Mouse (Mus musculus) c-Kit-positive CD71-positive TER-119-negative erythroid progenitor cells, embryonic 14.5 days (primary cell): ENCODE results near the gene Mepe.

ENCODE experiments used
- DNase-seq: peaks from one replicate; pipeline ENCODE4 v3.0.0-alpha.2; 2013; ENCODE audit warnings: low read depth

The Mepe gene

GRCm38 (mm10) chr5:104357575-104357974, 32.4 kb downstream of the Mepe start:
- DNase-seq, result no peak

DNA sequence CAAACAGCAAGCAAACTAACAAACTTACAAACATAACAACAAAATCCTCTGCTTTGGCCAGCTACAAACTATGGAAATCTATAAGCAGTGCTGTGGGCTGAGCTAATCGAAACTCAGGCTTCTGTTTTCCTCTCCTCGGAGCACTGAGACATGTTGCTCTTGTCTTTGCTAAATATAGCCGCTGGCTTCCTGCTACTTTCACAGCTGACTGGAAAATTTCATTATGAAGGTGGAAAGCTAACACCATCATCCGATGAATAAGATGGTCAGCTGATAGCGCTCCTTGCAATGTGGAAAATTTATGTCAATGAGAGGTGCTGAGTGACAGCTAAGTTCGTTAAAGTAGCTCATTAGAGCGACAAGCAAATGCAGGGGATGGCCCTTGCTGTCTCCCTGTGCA, 33.5 kb downstream of the Mepe start:
- no peak for DNase-seq

DNA sequence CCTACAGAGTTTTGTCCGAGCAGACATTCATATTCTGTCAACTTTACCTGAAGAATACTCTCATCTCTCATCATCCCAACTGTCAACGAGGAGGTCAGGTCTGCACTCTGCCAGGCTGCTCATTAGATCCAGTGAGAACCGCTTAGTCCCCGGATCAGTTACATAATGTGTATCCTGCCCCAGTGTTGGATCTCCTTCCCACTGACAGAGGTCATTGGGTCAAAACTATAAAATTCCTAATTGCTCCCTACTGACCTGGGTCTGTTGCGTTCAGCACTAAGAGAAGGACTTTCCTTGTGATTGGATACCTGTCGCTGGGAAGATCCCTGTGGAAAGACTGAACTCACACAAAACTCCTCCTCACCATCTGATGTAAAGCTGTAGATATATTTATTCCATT, 34.1 kb downstream of the Mepe start:
- DNase-seq, result no peak

GRCm38 (mm10) chr5:104370580-104370979, 45.5 kb downstream of the Mepe start:
- no peak for DNase-seq

DNA sequence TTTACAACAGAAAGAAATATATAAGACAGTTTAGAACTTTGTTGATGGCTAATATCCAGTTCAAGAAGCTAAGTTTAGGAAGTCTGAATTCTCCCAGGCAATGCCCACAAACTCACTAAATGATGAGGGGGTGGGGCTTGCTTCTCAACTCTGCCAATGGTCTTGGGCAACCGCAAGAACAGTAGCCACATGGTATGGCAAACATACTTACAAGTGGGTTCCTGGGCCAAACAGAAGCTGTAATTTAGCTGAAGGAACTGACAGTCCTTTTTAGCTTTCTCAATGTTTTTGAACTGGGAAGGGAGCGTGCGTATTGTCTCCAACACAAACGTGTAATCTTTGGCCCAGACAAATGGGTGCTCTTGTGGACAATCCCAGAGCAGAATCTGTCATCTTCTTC, 46.2 kb downstream of the Mepe start:
- no peak for DNase-seq

- no peak for DNase-seq
Observed at GRCm38 (mm10) chr5:104373648-104374307, 48.6 kb downstream of the Mepe start.

DNA sequence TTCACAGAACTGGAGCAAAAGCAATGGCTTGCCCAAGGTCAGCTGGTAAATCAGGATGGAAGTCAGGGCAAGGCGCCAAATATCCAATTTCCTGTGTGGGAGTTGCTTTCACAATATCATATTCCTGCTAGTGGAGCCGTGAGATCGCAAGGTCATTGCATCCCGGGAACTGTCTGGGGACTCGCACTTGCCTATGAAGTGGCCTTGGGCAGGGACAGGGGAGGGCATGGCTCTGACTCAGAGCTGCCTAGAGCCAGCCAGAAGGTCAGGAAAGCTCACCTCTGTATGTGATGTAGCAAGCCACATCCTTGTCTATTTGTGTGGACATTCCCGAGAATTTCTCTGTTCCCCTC, 49.2 kb downstream of the Mepe start:
- no peak for DNase-seq

- DNase-seq, result no peak
Observed at GRCm38 (mm10) chr5:104375132-104375531, 50.0 kb downstream of the Mepe start.

GRCm38 (mm10) chr5:104376890-104377289, 51.8 kb downstream of the Mepe start:
- DNase-seq, result no peak

- no peak for DNase-seq
Observed at GRCm38 (mm10) chr5:104380574-104380973, 55.4 kb downstream of the Mepe start.

- no peak for DNase-seq
Observed at GRCm38 (mm10) chr5:104381671-104382070, 56.5 kb downstream of the Mepe start.

- DNase-seq, result no peak
Observed at GRCm38 (mm10) chr5:104384540-104384939, 59.4 kb downstream of the Mepe start.

GRCm38 (mm10) chr5:104385521-104385920, 60.4 kb downstream of the Mepe start:
- DNase-seq, result no peak

DNA sequence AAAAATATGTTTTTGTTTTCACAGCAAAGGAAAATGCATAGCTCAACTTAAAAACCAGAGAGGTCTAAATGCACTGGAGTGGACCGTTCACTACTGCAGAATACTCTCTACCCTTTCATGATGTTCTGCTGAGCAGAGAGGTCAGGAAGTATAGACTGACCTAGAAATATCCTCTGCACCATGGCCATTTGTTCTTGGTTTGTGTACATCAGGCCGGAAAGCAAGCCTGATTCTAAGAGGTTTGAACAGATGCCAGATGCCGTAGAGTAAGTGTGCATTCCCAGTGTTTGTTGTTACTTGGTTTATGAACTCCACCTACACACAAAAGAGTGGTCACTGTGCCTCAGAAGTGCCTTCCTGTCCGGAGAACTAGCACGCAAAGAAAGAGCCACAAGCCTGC, 61.8 kb downstream of the Mepe start:
- DNase-seq, result no peak
